Mouse (Mus musculus): Measurements from ENCODE around the gene Lrig1.

- TF ChIP-seq POLR2A (IDR thresholded peaks at IDR 0.05; ENCODE audit: low read depth, low read length) (no peak), CTCF (conservative IDR thresholded peaks at IDR 0.05; ENCODE audit: insufficient read depth, insufficient read length, low read depth, low read length) (no peak)
Measured at GRCm38 (mm10) chr6:94695121-94695930, 4.6 kb downstream of the Lrig1 start.

All from kidney, adult 2 months (tissue).